Mouse (Mus musculus) cortical plate, adult 2 months (tissue): ENCODE results near the gene Wnt10a. TPM values are rescaled to one million over a fixed set of nuclear protein-coding genes. Genes with fewer than 3 reads are reported as not detected.

ENCODE experiments used
- H3K27ac ChIP-seq: fragments of 200-500 bp; 2 replicates; pipeline ENCODE4 v1.5.1; 2012; ENCODE audit warnings: low read length, control low read depth, inconsistent platforms; ENCODE audit not compliant: insufficient read depth
- H3K4me1 ChIP-seq: fragments of 200-500 bp; 2 replicates; pipeline ENCODE4 v1.6.1; 2011; ENCODE audit warnings: low read length; ENCODE audit not compliant: control insufficient read depth, insufficient read depth
- H3K4me3 ChIP-seq: fragments of 200-500 bp; 2 replicates; pipeline ENCODE4 v1.5.1; 2011; ENCODE audit warnings: mild to moderate bottlenecking, low read length, control low read depth; ENCODE audit not compliant: insufficient read depth
- CTCF ChIP-seq: fragments of 200-500 bp; IDR thresholded peaks from 2 replicates; pipeline ENCODE4 v1.5.1; 2011; ENCODE audit warnings: mild to moderate bottlenecking, control low read depth, low read length; ENCODE audit not compliant: insufficient read depth; ENCODE audit errors: extremely low read depth
- POLR2A ChIP-seq: fragments of 200-500 bp; IDR thresholded peaks from 2 replicates; pipeline ENCODE4 v1.6.1; 2011; ENCODE audit warnings: mild to moderate bottlenecking, low read length, control low read depth; ENCODE audit not compliant: insufficient read depth; ENCODE audit errors: extremely low read depth
- polyA plus RNA-seq: library from polyadenylated mRNA; depleted of rRNA; stranded (reverse); fragments of >200 nt; gene quantifications from 2 replicates; pipeline ENCODE4 v1.2.3, GENCODE M21; 2012

The Wnt10a gene
- polyA plus RNA-seq, 1 experiment, result 8.8 TPM

GRCm38 (mm10) chr1:74800424-74800888 lies 9.1 kb downstream of the Wnt10a start:
- TF ChIP-seq POLR2A, result no peak
- TF ChIP-seq CTCF, result no peak
- peak overlapping the region; percentile 6; the same call in 1 of the 2 replicates for H3K4me3 ChIP-seq
- no peak overlapping the region for H3K27ac ChIP-seq
- peaks cover 4% of the 10 kb centered on the region for H3K4me1 ChIP-seq

- no peak overlapping the region for H3K27ac ChIP-seq
- H3K4me1 ChIP-seq, result peaks cover 4% of the 10 kb centered on the region
- no peak overlapping the region for H3K4me3 ChIP-seq
- TF ChIP-seq POLR2A (no peak), CTCF (no peak)
Observed at GRCm38 (mm10) chr1:74801631-74802140, 10.4 kb downstream of the Wnt10a start.

DNA sequence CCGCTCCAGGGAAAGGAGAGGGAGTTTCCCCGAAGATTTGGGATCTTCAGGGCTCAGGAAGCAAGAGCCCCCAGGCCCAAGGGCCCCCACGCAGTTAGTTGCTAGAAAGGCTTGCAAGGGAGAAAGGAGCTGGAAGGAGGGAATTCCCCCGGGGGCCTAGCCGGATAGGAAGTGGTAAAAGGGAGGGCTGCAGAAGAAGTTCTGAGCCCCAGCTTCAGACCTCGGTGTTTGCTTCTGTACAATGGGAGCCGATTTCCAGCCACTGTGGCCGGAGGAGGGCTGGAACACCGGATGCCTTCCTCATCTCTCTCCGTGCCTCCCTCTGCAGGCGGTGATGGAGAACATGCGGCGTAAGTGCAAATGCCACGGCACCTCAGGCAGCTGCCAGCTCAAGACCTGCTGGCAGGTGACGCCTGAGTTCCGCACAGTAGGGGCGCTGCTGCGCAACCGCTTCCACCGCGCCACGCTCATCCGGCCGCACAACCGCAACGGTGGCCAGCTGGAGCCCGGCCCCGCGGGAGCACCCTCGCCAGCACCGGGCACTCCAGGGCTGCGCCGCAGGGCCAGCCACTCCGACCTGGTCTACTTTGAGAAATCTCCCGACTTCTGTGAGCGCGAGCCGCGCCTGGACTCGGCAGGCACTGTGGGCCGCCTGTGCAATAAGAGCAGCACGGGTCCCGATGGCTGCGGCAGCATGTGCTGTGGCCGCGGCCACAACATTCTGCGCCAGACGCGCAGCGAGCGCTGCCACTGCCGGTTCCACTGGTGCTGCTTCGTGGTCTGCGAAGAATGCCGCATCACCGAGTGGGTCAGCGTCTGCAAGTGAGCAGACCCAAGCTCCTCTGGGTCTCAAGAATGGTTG lies 11.7 kb downstream of the Wnt10a start:
- peak; percentile 16; the same call in 1 of the 2 replicates for TF ChIP-seq CTCF
- 0 out of 2 replicates have a peak, but pooled peaks have one; percentile 5 for TF ChIP-seq POLR2A
- Histone ChIP-seq H3K4me1 (peaks cover 4% of the 10 kb centered on the region), H3K4me3 (peak overlapping the region; percentile 34), H3K27ac (no peak overlapping the region)

- Histone ChIP-seq H3K4me1 (peaks cover 4% of the 10 kb centered on the region), H3K4me3 (no peak overlapping the region), H3K27ac (no peak overlapping the region)
- no peak for TF ChIP-seq CTCF
Observed at GRCm38 (mm10) chr1:74804211-74804870, 13.0 kb downstream of the Wnt10a start.

- H3K4me1 ChIP-seq, result peaks cover 2% of the 10 kb centered on the region
- H3K4me3 ChIP-seq, result no peak overlapping the region
- TF ChIP-seq CTCF, result no peak
- TF ChIP-seq POLR2A, result no peak
- H3K27ac ChIP-seq, result no peak overlapping the region
Observed at GRCm38 (mm10) chr1:74805340-74805835, 14.1 kb downstream of the Wnt10a start.

GRCm38 (mm10) chr1:74805843-74806242 lies 14.5 kb downstream of the Wnt10a start:
- TF ChIP-seq POLR2A (no peak), CTCF (no peak)
- Histone ChIP-seq H3K4me1 (peaks cover 2% of the 10 kb centered on the region), H3K4me3 (no peak overlapping the region; the same call in 1 of the 2 replicates), H3K27ac (no peak overlapping the region)

DNA sequence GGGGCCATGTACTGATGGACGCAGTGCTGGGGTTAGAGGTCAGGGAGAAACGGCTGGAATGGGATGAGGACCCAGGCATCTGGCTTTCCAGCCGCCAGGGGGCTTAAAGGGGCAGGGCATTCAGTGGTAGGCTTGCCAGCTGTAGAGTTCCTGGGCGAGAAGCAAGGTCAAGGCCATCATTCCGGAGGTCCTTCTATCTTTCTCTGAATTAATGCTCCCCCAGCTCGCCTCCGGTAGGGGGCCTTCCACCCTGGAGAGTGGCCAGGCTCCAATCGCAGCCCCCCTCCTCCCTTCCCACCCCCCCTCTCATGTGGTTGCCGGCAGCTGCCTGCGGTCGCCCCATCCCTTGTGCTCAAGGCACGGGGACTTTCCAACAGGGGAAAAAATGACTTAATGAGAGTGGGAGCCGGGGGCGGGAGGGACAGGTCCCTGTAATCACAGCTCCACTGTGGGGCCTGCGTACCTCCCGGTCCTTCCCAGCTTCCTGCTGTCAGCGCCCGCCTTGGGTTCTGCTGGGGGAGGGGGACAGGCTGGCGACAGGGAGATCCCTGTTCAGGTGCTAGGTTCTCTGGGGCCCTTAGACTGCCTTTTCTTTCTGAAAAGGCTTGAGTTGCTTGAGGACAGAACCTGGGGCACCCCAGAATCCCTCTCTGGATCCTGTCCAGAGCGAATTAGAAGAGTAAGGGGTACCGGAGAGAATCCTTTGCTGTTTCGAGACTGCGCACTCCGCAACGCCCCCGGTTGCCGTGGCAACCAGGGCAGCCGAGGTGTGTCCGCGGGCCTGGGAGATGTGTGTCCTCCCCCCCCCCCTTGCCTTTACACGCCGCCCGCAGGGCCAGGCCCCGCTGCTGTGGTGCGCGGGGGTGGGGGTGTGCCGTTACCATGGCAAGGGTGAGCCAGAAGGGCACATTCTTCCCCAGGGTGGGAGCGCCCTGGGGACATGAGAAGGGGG lies 15.3 kb downstream of the Wnt10a start:
- 0 out of 2 replicates have a peak, but pooled peaks have one; percentile 4 for TF ChIP-seq CTCF
- TF ChIP-seq POLR2A, result no peak
- Histone ChIP-seq H3K27ac (peak overlapping the region; percentile 58; the same call in 1 of the 2 replicates), H3K4me3 (peak overlapping the region; percentile 15), H3K4me1 (peaks cover 2% of the 10 kb centered on the region)

- TF ChIP-seq POLR2A (no peak), CTCF (no peak)
Observed at GRCm38 (mm10) chr1:74807551-74808071, 16.3 kb downstream of the Wnt10a start.

More at GRCm38 (mm10) chr1:74807551-74808071, 16.3 kb downstream of the Wnt10a start:
- H3K4me1 ChIP-seq, result peaks cover 2% of the 10 kb centered on the region; the same call in 1 of the 2 replicates
- H3K4me3 ChIP-seq, result no peak overlapping the region; the same call in 1 of the 2 replicates
- H3K27ac ChIP-seq, result no peak overlapping the region
